Mouse (Mus musculus) lung, adult 18-20 months (tissue): Measurements from ENCODE around the gene Gch1.
"Not testable (repeated sequence)": the region's sequence is repeated elsewhere in the genome, so short reads cannot be mapped to it uniquely, and the experiment has no call there.

Experiments used
- DNase-seq, 2 experiments: peaks; one replicate each; pipeline ENCODE4 v3.0.0; 2022; ENCODE audit warnings: mixed read lengths in 2 of 2

Gch1 gene

GRCm38 (mm10) chr14:47160051-47160640 lies 29.1 kb downstream of the Gch1 start:
- no peak for DNase-seq

- DNase-seq: no peak
These were observed 34.9 kb downstream of the Gch1 start for GRCm38 (mm10) chr14:47154303-47154702.

- no peak for DNase-seq
These were observed 37.9 kb downstream of the Gch1 start for GRCm38 (mm10) chr14:47151306-47151705.

GRCm38 (mm10) chr14:47144326-47144725 lies 44.9 kb downstream of the Gch1 start:
- no peak for DNase-seq

GRCm38 (mm10) chr14:47138853-47139252 lies 50.4 kb downstream of the Gch1 start:
- no peak for DNase-seq

GRCm38 (mm10) chr14:47136637-47137036 lies 52.6 kb downstream of the Gch1 start:
- DNase-seq: no peak

GRCm38 (mm10) chr14:47133948-47134347 lies 55.3 kb downstream of the Gch1 start:
- DNase-seq: no peak

- no peak for DNase-seq
These were observed 61.2 kb downstream of the Gch1 start for GRCm38 (mm10) chr14:47127987-47128386.

- no peak for DNase-seq
These were observed 71.7 kb downstream of the Gch1 start for GRCm38 (mm10) chr14:47117522-47117921.

- DNase-seq: no peak
These were observed 73.0 kb downstream of the Gch1 start for GRCm38 (mm10) chr14:47116062-47116762.

- DNase-seq: no peak
These were observed 74.1 kb downstream of the Gch1 start for GRCm38 (mm10) chr14:47115154-47115553.

- DNase-seq: no peak
These were observed 77.9 kb downstream of the Gch1 start for GRCm38 (mm10) chr14:47111341-47111740.

- DNase-seq: not testable (repeated sequence)
These were observed 78.8 kb downstream of the Gch1 start for GRCm38 (mm10) chr14:47110391-47110790.

- DNase-seq: no peak
These were observed 81.8 kb downstream of the Gch1 start for GRCm38 (mm10) chr14:47107461-47107860.

GRCm38 (mm10) chr14:47105755-47106154 lies 83.5 kb downstream of the Gch1 start:
- DNase-seq: no peak

- no peak for DNase-seq
These were observed 84.0 kb downstream of the Gch1 start for GRCm38 (mm10) chr14:47105174-47105557.

- no peak for DNase-seq
These were observed 84.7 kb downstream of the Gch1 start for GRCm38 (mm10) chr14:47104246-47105173.
